Mouse (Mus musculus): Measurements from ENCODE around the gene Nfam1.

Gene Nfam1

DNA sequence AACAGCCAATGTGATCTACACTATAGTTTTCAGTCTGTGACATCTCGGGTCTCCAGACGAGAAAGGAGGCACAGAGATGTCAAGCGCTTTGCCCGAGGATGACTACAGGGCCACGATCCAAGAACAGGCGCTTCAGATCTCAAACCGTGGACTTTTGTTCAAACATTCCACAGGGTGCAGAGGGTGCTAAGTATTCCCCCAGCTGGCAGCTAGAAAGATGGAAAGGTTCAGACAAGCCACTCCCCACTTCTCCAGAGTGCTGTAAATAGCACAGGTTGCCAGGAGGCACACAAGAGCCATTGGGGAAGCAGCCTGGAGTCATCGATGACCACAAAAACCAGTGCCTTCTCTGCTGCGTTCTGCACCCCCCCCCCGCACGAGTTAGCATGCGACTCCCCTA, 74.0 kb downstream of the Nfam1 start:
- DNase-seq (ENCODE audit: low spot score in 2 of 2) = no peak

GRCm38 (mm10) chr15:82958253-82958701, 74.8 kb downstream of the Nfam1 start:
- DNase-seq (ENCODE audit: low spot score in 2 of 2) = no peak

DNA sequence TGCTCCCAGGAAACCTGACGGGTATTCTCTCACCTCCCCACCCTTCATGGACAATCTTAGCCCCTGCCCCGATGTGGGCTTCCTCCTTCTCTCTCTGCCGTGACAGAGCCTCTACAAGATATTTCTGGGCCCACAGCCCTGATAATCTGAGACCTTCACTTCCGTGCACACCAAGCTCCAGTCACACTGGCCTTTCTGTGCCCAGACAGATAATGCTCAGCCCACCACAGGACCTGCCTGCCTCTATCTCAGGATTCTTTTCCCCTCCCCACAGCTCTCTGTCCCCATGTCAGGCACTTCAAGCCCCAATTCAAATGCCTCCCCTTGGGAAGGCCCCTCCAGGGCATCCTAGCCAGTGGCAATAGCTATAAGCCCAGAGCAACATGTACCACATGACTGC, 76.4 kb downstream of the Nfam1 start:
- DNase-seq (ENCODE audit: low spot score in 2 of 2) = no peak

DNA sequence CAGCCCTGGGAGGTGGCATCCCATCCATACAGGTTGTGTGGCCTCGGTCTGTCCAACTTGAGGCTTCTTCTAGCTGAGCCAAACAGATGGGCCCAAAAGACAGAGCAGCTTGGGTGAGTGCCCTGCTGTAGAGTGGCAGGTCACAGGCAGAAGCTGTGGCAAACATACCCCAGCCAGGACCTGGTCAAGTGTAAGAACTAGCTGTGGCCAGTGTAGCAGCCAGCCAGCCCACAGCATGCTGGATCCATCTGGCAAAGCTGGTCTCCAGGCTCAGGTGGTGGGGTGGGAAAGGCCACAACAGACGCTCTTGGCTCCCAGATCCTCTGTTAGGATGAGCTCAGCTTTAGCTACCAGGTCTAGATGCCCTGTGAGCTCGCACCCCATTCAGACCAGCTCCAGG, 76.8 kb downstream of the Nfam1 start:
- DNase-seq (ENCODE audit: low spot score in 2 of 2) = peak in 1 of 2 experiments; percentile 58

- no peak for DNase-seq (ENCODE audit: low spot score in 2 of 2)
Measured at GRCm38 (mm10) chr15:82955286-82955685, 77.8 kb downstream of the Nfam1 start.

DNA sequence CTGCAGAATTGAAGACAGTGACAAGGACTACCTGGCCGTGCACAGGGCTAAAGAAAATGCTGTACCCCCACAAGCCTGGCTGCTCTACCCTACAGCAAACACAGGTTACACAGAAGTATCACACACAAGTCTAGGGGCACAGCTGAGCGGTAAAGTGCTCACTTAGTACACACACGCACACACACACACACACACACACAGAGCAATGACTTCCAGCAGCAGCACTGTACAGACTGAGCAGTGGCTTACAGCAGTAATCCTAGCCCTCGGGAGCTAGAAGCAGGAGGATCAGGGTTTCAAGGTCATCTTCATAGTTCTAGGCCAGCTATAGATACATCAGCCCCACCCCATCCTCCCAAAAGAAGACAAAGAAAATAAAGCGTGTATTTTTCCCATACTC, 79.1 kb downstream of the Nfam1 start:
- no peak for DNase-seq (ENCODE audit: low spot score in 2 of 2)

DNA sequence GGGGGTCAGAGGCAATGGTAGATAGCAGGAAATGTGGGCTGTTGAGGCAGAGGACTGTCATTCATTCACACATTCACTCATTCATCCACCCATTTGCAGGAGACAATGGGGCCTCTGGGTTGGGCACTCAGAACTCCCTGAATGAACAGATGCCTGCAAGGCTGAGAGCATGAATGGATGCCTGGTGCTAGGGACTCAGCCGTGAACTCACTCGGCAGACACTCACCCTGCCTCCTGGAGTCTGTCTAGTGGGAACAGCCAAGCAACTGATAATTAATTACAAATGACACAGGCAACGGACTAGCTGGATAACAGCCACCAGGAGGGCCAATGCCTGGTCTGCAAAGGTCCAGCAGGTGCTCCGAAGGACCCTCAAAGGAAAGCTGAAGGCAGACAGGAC, 80.0 kb downstream of the Nfam1 start:
- no peak for DNase-seq (ENCODE audit: low spot score in 2 of 2)

- DNase-seq (ENCODE audit: low spot score in 2 of 2) = no peak
Measured at GRCm38 (mm10) chr15:82952292-82952705, 80.8 kb downstream of the Nfam1 start.

GRCm38 (mm10) chr15:82950246-82950645, 82.9 kb downstream of the Nfam1 start:
- no peak for DNase-seq (ENCODE audit: low spot score in 2 of 2)

GRCm38 (mm10) chr15:82947431-82947830, 85.7 kb downstream of the Nfam1 start:
- peak in 1 of 2 experiments; percentile 50 for DNase-seq (ENCODE audit: low spot score in 2 of 2)

DNA sequence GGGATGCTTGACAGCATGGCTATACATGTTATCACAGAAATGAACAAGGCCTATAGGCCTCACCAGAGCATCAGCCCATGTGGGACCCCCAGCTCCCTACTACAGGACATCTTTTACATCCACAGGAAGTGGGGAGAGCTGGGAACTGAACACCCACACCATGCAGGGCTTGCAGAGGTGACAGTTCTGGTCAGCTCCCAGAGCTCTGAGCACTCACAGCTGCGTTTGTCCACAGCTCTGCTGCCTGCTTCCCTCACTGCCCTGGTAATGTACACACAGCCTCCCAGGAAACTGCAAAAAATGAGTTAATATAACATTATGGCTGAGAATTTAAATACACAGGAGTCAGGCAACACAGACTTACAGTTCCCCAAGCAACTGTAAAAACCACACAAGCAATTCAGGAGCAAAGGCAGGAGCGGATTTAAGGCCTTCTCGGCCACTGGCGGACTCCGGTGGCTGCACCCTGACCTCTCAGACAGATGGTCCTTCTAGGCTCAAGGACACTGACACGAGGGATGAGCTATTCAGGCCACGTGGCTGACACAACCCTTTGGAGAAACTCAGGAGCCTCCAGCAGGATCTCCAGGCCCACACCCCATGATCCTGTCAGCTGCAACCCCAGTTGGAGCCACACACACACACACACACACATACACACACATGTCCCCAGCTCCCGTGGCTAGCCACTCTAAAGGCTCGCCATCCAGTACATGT, 88.5 kb downstream of the Nfam1 start:
- no peak for DNase-seq (ENCODE audit: low spot score in 2 of 2)

All from cerebellum, postnatal 4 days (tissue).